Mouse (Mus musculus) liver, embryonic 14.5 days (tissue): ENCODE results near the gene Uimc1. TPM values are rescaled to one million over a fixed set of nuclear protein-coding genes. Genes with fewer than 3 reads are reported as not detected.

Source experiments
- ATAC-seq: fragments of 200-750 bp; cut with Nextera tagmentation; 2 replicates; pipeline ENCODE4 v1.8.0; 2017; ENCODE audit warnings: moderate number of reproducible peaks, mild to moderate bottlenecking, moderate library complexity; ENCODE audit not compliant: insufficient read depth
- DNase-seq, 3 experiments: peaks; one replicate each; pipeline ENCODE4 v3.0.0-alpha.2; 2012 to 2013; ENCODE audit warnings: low read depth in 3 of 3, low spot score in 3 of 3
- H3K27ac ChIP-seq: fragments of 300-500 bp; sonication (generic); 2 replicates; pipeline ENCODE4 v1.5.1; 2014; ENCODE audit warnings: moderate library complexity, mild to moderate bottlenecking, control low read depth, inconsistent platforms
- H3K27me3 ChIP-seq: fragments of 300-500 bp; sonication (generic); 2 replicates; pipeline ENCODE4 v1.6.1; 2014; ENCODE audit warnings: mild to moderate bottlenecking, low read length, moderate library complexity; ENCODE audit not compliant: control insufficient read depth, insufficient read depth
- H3K36me3 ChIP-seq: fragments of 300-500 bp; sonication (generic); replicated peaks from 2 replicates; pipeline ENCODE4 v1.6.1; 2014; ENCODE audit warnings: low read depth; ENCODE audit not compliant: control insufficient read depth, insufficient read depth
- H3K4me1 ChIP-seq, 2 experiments: fragments of 200-500 bp in 1 of 2; fragments of 300-500 bp in 1 of 2; sonication (generic) in 1 of 2; replicated peaks; 2 replicates each; pipeline ENCODE4 v1.6.1; 2012 to 2014; ENCODE audit warnings: antibody characterized with exemption in 1 of 2, inconsistent platforms in 1 of 2, low read length in 1 of 2; ENCODE audit not compliant: control insufficient read depth in 2 of 2, insufficient read depth in 2 of 2
- H3K4me2 ChIP-seq: fragments of 300-500 bp; sonication (generic); 2 replicates; pipeline ENCODE4 v1.6.1; 2014; ENCODE audit warnings: low read depth, mild to moderate bottlenecking, control low read depth, moderate library complexity
- H3K4me3 ChIP-seq, 2 experiments: fragments of 200-500 bp in 1 of 2; fragments of 300-500 bp in 1 of 2; sonication (generic) in 1 of 2; 2 replicates each; pipeline ENCODE4 v1.5.1; 2012 to 2014; ENCODE audit warnings: low read depth in 2 of 2, low read length in 2 of 2, mild to moderate bottlenecking in 2 of 2, control low read depth in 1 of 2, inconsistent platforms in 1 of 2, moderate library complexity in 1 of 2; ENCODE audit not compliant: insufficient read depth in 1 of 2
- H3K9ac ChIP-seq: fragments of 300-500 bp; sonication (generic); replicated peaks from 2 replicates; pipeline ENCODE4 v1.6.1; 2014; ENCODE audit warnings: mild to moderate bottlenecking, control low read depth, moderate library complexity
- H3K9me3 ChIP-seq: fragments of 300-500 bp; sonication (generic); 2 replicates; pipeline ENCODE4 v1.6.1; 2016; ENCODE audit warnings: low read length, mixed read lengths; ENCODE audit not compliant: control insufficient read depth
- CTCF ChIP-seq: IDR thresholded peaks from 2 replicates; pipeline ENCODE4 v1.5.1; 2016; ENCODE audit warnings: antibody characterized with exemption, low read depth, control low read depth
- EP300 ChIP-seq: IDR thresholded peaks from 2 replicates; pipeline ENCODE4 v1.6.1; 2016; ENCODE audit warnings: antibody characterized with exemption, low read depth
- WGBS: fragments of 180-500 bp; shearing (Covaris S2); extraction: QIAGEN DNeasy Blood & Tissue Kit; methylation state at CpG from one replicate; pipeline ENCODE4 v1.1.7; 2014; ENCODE audit not compliant: insufficient replicate concordance; 5-methylcytosine and 5-hydroxymethylcytosine counted together
- polyA plus RNA-seq, 2 experiments: library from polyadenylated mRNA; depleted of rRNA in 1 of 2; stranded (reverse) in 1 of 2; unstranded in 1 of 2; fragments of >200 nt; fragmentation: Nextera tagmentation in 1 of 2; extraction: Ambion mirVana in 1 of 2; gene quantifications; 2 replicates each; pipeline versions ENCODE4 v1.2.1 to v1.2.3; 2012 to 2014

The Uimc1 gene
- polyA plus RNA-seq, 2 experiments, result 12.5 to 16.0 TPM

GRCm38 (mm10) chr13:55022256-55022655 lies 77.8 kb downstream of the Uimc1 start:
- 60% methylated on average over 4 of the region's 4 CpGs for WGBS
- DNase-seq (no peak), ATAC-seq (no peak)
- H3K4me2 ChIP-seq, result no peak overlapping the region
- H3K36me3 ChIP-seq, result no peaks in the 10 kb centered on the region
- TF ChIP-seq EP300 (no peak), CTCF (no peak)
- H3K4me3 ChIP-seq, result no peak overlapping the region
- H3K9me3 ChIP-seq, result no peaks in the 10 kb centered on the region
- H3K27me3 ChIP-seq, result no peaks in the 10 kb centered on the region
- no peaks in the 10 kb centered on the region for H3K4me1 ChIP-seq
- no peak overlapping the region for H3K27ac ChIP-seq
- no peak overlapping the region for H3K9ac ChIP-seq

- ATAC-seq (no peak), DNase-seq (no peak)
- 53% methylated on average over 13 of the region's 13 CpGs for WGBS
- H3K9ac ChIP-seq, result no peak within 1 kb of the TSS
- H3K27ac ChIP-seq, result no peak within 1 kb of the TSS
- H3K4me3 ChIP-seq, result no peak within 1 kb of the TSS
- no peak within 1 kb of the TSS for H3K4me2 ChIP-seq
- no peaks in the 10 kb centered on the region for H3K9me3 ChIP-seq
- no peaks in the 10 kb centered on the region for H3K27me3 ChIP-seq
- no peak for TF ChIP-seq EP300
- no peak for TF ChIP-seq CTCF
- H3K4me1 ChIP-seq, result no peaks in the 10 kb centered on the region
- no peaks in the 10 kb centered on the region for H3K36me3 ChIP-seq
Measured at GRCm38 (mm10) chr13:55021194-55021779, 78.8 kb downstream of the Uimc1 start, which contains the start of gene Hk3. Gene Hk3 (minus strand): TSS chr13:55021385.

- H3K9ac ChIP-seq, result no peak overlapping the region
- peak overlapping the region in 1 of 2 experiments; percentile 10; a peak in 1 of 4 replicates for H3K4me3 ChIP-seq
- no peaks in the 10 kb centered on the region for H3K9me3 ChIP-seq
- H3K27ac ChIP-seq, result no peak overlapping the region
- DNase-seq (no peak), ATAC-seq (no peak)
- 71% methylated on average over 4 of the region's 4 CpGs for WGBS
- H3K36me3 ChIP-seq, result no peaks in the 10 kb centered on the region
- H3K4me1 ChIP-seq, result no peaks in the 10 kb centered on the region
- TF ChIP-seq CTCF (no peak), EP300 (no peak)
- no peaks in the 10 kb centered on the region for H3K27me3 ChIP-seq
- H3K4me2 ChIP-seq, result no peak overlapping the region
Measured at GRCm38 (mm10) chr13:55020051-55020450, 80.0 kb downstream of the Uimc1 start.

GRCm38 (mm10) chr13:55019181-55019580 lies 80.9 kb downstream of the Uimc1 start:
- no peak overlapping the region for H3K9ac ChIP-seq
- H3K36me3 ChIP-seq, result no peaks in the 10 kb centered on the region
- no peak for TF ChIP-seq EP300
- peak; percentile 20; the same call in 1 of the 2 replicates for TF ChIP-seq CTCF
- H3K27ac ChIP-seq, result no peak overlapping the region
- no peaks in the 10 kb centered on the region for H3K4me1 ChIP-seq
- H3K9me3 ChIP-seq, result no peaks in the 10 kb centered on the region
- ATAC-seq (no peak), DNase-seq (no peak)
- H3K4me3 ChIP-seq, result no peak overlapping the region
- WGBS, result 42% methylated on average over 3 of the region's 3 CpGs
- H3K27me3 ChIP-seq, result no peaks in the 10 kb centered on the region
- H3K4me2 ChIP-seq, result no peak overlapping the region

- no peaks in the 10 kb centered on the region for H3K9me3 ChIP-seq
- H3K27me3 ChIP-seq, result no peaks in the 10 kb centered on the region
- H3K27ac ChIP-seq, result no peak overlapping the region
- no peak overlapping the region for H3K4me3 ChIP-seq
- no peak for ATAC-seq
- no peak overlapping the region for H3K4me2 ChIP-seq
- H3K36me3 ChIP-seq, result no peaks in the 10 kb centered on the region
- TF ChIP-seq CTCF, result no peak
- no peak for TF ChIP-seq EP300
- 71% methylated on average over 9 of the region's 9 CpGs for WGBS
- DNase-seq, result no peak
- no peaks in the 10 kb centered on the region for H3K4me1 ChIP-seq
- no peak overlapping the region for H3K9ac ChIP-seq
Measured at GRCm38 (mm10) chr13:55018700-55019099, 81.4 kb downstream of the Uimc1 start.
